Mouse (Mus musculus) left cerebral cortex, postnatal 4 days (tissue): ENCODE data around the gene Uvssa. TPM values are rescaled to one million over a fixed set of nuclear protein-coding genes. Genes with fewer than 3 reads are reported as not detected.

Experiments used
- DNase-seq: peaks from one replicate; pipeline ENCODE4 v3.0.0-alpha.2; 2022
- intact Hi-C: fragments of 180-260 bp; cut with DNase I; formaldehyde crosslinking; loops from one replicate; pipeline ENCODE4 v1.15.1; 2025
- total RNA-seq, 2 experiments: library from RNA; stranded (reverse); gene quantifications; 2 replicates each; pipeline ENCODE4 v1.2.3; 2021

Gene Uvssa
- total RNA-seq, 2 experiments from 2014 or later = 12.4 to 12.9 TPM

DNA sequence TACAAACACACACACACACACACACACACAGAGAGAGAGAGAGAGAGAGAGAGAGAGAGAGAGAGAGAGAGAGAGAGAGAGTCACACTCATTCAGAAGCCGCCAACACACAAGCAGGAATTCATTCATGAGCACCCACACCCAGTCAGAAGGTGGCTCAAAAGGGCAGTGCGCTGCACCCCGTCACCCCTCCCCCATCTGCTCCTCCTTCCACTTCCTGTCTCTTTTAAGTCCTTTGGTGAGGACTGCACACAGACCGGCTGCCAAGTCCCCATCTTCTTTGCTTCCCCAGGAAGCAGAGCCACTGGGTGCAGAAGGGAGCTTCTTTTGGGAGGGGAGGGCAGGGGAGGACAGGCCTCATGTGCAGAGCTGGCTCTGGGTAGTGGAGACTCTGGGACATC, 57.6 kb downstream of the Uvssa start:
- no peak for DNase-seq
- intact Hi-C loops = no loop called here

DNA sequence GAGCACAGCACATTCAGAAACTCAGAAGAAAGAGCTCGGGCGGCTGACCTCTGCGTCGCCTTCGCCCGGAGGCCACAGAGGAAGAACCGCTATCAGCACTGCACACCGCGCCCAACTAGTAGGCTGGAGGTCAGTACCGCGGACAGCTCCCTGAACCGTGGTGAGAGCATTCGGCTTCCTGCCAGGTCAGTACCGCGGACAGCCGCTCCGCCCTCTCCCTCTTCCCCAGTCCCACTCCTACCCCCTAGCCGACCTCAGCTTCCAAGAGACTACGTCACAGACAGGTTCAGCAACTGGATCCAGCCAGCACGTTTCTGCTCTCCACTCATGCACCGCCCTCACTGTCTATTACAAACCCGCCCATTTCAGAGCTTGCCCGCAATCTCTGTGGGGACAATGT, 59.9 kb downstream of the Uvssa start:
- DNase-seq = peak; percentile 74
- intact Hi-C loops = no loop called here

DNA sequence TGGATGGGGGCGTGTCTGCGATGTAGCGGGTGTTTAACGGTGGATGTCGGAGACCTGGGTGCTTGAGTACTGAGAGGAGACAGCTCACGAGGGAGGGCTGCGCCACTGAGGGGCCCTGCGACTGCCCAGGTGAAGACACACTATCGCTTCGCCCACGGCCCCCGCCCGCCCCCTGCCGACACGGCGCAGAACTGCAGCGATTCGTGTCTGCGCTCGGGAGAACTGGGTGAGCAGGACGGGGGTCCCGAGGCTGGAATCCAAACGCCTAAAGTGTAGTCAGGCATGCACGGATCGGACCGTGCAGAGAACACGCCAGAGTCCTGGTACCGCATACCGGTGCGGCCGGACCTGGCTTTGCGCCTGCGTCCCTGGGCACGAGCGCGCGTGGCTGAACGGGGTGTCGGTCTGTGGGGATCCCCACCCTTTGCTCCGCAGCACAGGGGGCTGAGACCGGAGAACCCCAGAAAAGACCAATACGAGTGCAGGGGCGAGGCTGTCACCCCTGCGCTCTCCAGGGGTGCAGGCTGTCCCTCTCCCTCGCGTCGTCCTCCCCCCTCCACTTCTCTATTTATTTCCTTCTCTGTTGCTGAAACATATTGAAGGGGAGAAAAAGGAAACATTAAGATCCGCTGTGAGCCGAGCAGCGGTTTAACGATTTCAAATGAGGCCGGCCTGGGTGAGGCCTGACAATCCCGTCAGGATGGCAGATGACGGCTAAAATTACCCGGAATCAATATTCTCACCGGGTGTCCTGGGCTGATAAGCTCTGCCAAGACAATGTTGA, 64.8 kb downstream of the Uvssa start:
- intact Hi-C loops = no loop called here
- DNase-seq = peak; percentile 59

DNA sequence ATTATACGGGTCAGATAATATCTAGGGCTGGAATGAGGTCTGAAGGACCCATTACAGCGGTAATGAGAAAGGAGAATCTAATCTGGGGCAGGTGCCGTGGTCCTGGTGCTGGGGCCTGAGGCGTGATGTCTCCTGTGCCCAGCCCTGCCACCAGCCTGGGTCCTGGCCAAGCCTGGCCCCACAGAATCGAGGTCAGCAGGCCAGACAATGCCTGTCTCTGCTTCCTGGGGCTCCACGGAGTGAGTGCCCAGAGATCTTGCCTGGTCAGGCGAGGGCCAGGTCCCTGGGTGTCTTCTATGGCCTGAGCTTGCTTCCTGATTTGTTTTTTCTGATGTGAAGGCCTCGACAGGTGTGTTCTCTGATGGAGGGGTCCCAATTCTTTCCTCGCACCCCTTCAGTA, 65.4 kb downstream of the Uvssa start:
- intact Hi-C loops = no loop called here

DNA sequence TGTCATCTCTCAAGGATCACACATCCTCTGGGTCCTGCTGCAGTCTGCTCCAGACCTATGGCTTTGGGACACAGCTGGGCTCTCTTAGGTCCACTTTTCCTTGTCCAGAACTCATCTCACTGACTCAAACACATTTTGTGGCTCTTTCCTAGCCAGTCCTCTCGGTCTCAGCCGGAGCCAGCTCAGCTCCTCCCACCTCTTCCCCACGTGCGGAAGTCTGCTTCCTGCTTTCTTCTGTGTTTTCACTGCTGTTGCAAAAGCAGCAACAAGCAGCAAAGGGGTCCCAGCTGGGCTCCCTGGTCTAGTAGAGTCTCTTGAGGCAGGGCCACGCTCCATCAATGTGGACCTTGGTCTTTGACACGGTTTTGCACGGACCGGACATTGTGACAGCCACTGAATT, 77.4 kb downstream of the Uvssa start:
- intact Hi-C loops = no loop called here
- no peak for DNase-seq

More for the DNA sequence above, 65.4 kb downstream of the Uvssa start:
- DNase-seq = no peak

DNA sequence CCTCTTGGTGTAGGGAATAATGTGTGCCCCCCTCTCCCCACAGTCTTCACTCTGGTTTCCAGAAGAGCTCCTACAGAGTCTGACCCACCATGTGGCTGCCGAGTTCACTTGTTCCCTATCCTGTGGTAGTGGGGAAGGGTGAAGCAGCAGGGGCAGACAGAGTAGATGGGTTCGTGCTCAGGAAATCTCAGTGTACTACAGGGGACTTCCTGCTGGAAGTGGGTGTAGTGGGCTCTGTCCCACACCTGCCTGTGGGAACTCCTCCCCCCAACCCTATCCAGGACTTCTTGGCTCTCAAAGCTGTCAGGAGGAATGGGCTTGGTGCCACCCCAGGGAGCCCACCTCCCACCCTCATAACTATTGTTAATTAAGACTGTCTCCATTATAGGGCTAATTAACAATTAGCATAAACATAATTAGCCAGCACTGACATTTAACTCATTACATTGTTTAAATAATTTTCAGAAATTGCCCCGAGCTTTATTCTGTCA, 79.8 kb downstream of the Uvssa start:
- intact Hi-C loops = no loop called here
- no peak for DNase-seq

DNA sequence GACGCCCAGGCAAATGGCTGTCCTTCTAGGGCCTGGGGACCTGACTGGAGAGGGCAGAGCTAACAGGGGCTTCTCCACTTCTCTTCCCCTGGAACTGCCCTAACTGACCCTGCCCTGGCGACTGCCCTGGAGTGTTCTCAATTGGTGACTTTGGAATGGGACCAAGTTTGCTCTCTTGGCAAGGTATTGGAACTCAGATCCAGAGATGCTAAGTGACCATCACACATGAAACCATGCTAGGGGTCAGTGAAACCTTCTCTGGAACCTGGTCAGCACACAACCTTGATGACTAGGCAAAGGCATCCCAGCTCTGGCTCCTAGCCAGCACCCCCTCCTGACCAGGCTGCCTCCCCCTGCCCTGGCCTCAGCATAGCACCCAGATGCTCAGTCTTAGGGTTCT, 80.8 kb downstream of the Uvssa start:
- intact Hi-C loops = no loop called here
- DNase-seq = no peak

DNA sequence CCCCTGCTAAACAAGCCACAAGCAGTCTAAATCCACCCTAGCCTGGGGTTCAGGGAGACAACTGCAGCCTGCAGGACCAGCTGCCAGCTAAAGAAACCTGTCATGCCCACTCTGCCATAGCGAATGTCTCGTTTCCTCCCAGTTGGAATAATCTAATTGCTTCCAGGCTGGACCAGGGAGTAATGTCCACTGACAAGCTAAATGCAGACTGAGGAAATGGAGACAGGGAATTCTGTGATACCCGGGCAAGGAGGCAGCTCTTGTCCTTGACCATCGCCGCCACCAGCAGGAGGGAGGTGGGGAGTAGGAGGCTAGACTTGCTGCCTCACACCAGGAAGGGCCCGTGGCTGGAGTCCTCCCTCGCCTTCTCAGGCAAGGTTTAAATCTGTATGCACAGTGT, 86.0 kb downstream of the Uvssa start:
- DNase-seq = no peak

DNA sequence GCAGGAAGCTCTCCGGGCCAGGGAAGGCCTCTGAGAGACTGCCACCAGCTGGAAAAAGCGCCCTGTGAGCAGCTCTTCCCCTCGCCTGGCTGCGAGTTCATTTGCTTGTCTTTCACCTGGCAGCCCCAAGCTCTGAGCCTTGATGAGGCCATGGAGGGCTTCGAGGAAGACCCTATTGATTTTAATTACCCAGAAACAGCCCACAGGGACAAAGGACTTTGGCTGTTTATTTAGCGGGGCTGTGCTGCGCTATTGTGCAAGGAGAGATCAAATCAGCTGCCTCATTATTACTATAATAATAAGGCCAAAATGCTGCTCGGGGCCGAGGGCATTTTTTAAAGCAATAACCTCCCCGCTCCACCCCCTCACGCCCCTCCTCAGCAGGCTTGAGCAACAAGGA, 87.1 kb downstream of the Uvssa start:
- intact Hi-C loops = no loop called here
- DNase-seq = no peak

More for the DNA sequence above, 86.0 kb downstream of the Uvssa start:
- intact Hi-C loops = no loop called here

Other genes starting within 250 kb of the Uvssa start
- gene Spon2, start 160.1 kb upstream of the Uvssa start, total RNA-seq = 1 to 10 TPM; 2.4 to 2.7 TPM
- gene Ctbp1, start 103.6 kb upstream of the Uvssa start, total RNA-seq = 100 to 1,000 TPM; 311 TPM
- 10 to 100 TPM; 89.1 to 94.1 TPM for gene Maea, start 43.0 kb upstream of the Uvssa start, total RNA-seq
- gene Nkx1-1, start 55.4 kb downstream of the Uvssa start, total RNA-seq = not detected